Mouse (Mus musculus): ENCODE results near the gene Sema3c. TPM values are rescaled to one million over a fixed set of nuclear protein-coding genes. Genes with fewer than 3 reads are reported as not detected.
A peak's percentile ranks its signal among the peaks of the same experiment; 100 is the strongest.
"Not testable (repeated sequence)": the region's sequence is repeated elsewhere in the genome, so short reads cannot be mapped to it uniquely, and the experiment has no call there.

Sema3c gene
- 4.9 and 5.6 TPM in 2 replicates for polyA plus RNA-seq (2012; rRNA removed)

GRCm38 (mm10) chr5:17573694-17574380 is at the start of gene Sema3c:
Sema3c (plus strand) TSS chr5:17574281.
- DNase-seq, result peak; percentile 34
- TF ChIP-seq POLR2A (IDR thresholded peaks at IDR 0.05; ENCODE audit: low read depth, low read length), result no peak
- TF ChIP-seq CTCF (conservative IDR thresholded peaks at IDR 0.05; ENCODE audit: insufficient read depth, insufficient read length, low read depth, low read length), result no peak
- H3K4me1 ChIP-seq (ENCODE audit: control insufficient read depth, insufficient read depth, low read length), result no peaks in the 10 kb centered on the region; the same call in 1 of the 2 replicates
- WGBS, result under 1% methylated on average over 16 of the region's 16 CpGs
- H3K27ac ChIP-seq (ENCODE audit: insufficient read depth, low read depth, low read length), result peak within 1 kb of the TSS; percentile 84
- peak within 1 kb of the TSS; percentile 75 for H3K4me3 ChIP-seq (ENCODE audit: insufficient read depth, low read depth, low read length)
- H3K36me3 ChIP-seq (ENCODE audit: control insufficient read depth, insufficient read depth, low read length), result no peaks in the 10 kb centered on the region
- no peaks in the 10 kb centered on the region for H3K27me3 ChIP-seq (replicated peaks; ENCODE audit: control insufficient read depth, insufficient read depth, low read length)

DNA sequence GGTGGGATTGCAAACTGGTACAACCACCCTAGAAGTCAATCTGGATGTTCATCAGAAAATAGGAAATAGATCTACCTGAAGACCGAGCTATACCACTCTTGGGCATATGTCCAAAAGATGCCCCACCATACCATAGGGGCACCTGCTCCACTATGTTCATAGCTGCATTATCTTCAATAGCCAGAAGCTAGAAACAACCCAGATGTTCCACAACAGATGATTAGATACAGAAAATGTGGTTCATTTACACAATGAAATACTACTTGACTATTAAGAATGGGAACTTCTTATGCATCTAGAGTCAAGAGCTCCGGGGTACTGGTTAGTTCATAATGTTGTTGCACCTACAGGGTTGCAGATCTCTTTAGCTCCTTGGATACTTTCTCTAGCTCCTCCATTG is 42.9 kb upstream of the Sema3c start:
- 93% methylated on average over 2 of the region's 2 CpGs for WGBS
- not testable (repeated sequence) for H3K4me1 ChIP-seq (ENCODE audit: control insufficient read depth, insufficient read depth, low read length); H3K27ac ChIP-seq (ENCODE audit: insufficient read depth, low read depth, low read length); H3K36me3 ChIP-seq (ENCODE audit: control insufficient read depth, insufficient read depth, low read length); DNase-seq; H3K4me3 ChIP-seq (ENCODE audit: insufficient read depth, low read depth, low read length); H3K27me3 ChIP-seq (replicated peaks; ENCODE audit: control insufficient read depth, insufficient read depth, low read length)

- TF ChIP-seq POLR2A (IDR thresholded peaks at IDR 0.05; ENCODE audit: low read depth, low read length), result no peak
- 73% methylated on average over 4 of the region's 4 CpGs for WGBS
- DNase-seq, result no peak
- H3K4me3 ChIP-seq (ENCODE audit: insufficient read depth, low read depth, low read length), result no peak overlapping the region
- no peaks in the 10 kb centered on the region for H3K27me3 ChIP-seq (replicated peaks; ENCODE audit: control insufficient read depth, insufficient read depth, low read length)
- no peaks in the 10 kb centered on the region for H3K4me1 ChIP-seq (ENCODE audit: control insufficient read depth, insufficient read depth, low read length)
- H3K36me3 ChIP-seq (ENCODE audit: control insufficient read depth, insufficient read depth, low read length), result no peaks in the 10 kb centered on the region
- H3K27ac ChIP-seq (ENCODE audit: insufficient read depth, low read depth, low read length), result no peak overlapping the region
Measured at GRCm38 (mm10) chr5:17543141-17543540, 30.9 kb upstream of the Sema3c start.

GRCm38 (mm10) chr5:17544904-17545449 is 29.1 kb upstream of the Sema3c start:
- no peaks in the 10 kb centered on the region for H3K4me1 ChIP-seq (ENCODE audit: control insufficient read depth, insufficient read depth, low read length)
- H3K36me3 ChIP-seq (ENCODE audit: control insufficient read depth, insufficient read depth, low read length), result no peaks in the 10 kb centered on the region
- no peak for TF ChIP-seq CTCF (conservative IDR thresholded peaks at IDR 0.05; ENCODE audit: insufficient read depth, insufficient read length, low read depth, low read length)
- no peak for TF ChIP-seq POLR2A (IDR thresholded peaks at IDR 0.05; ENCODE audit: low read depth, low read length)
- no peak for DNase-seq
- no peaks in the 10 kb centered on the region for H3K27me3 ChIP-seq (replicated peaks; ENCODE audit: control insufficient read depth, insufficient read depth, low read length)
- H3K27ac ChIP-seq (ENCODE audit: insufficient read depth, low read depth, low read length), result no peak overlapping the region
- H3K4me3 ChIP-seq (ENCODE audit: insufficient read depth, low read depth, low read length), result no peak overlapping the region
- 87% methylated on average over 2 of the region's 2 CpGs for whole genome bisulfite sequencing

- H3K4me3 ChIP-seq (ENCODE audit: insufficient read depth, low read depth, low read length), result no peak overlapping the region
- no peak for DNase-seq
- 48% methylated on average over 3 of the region's 3 CpGs for WGBS
Measured at GRCm38 (mm10) chr5:17551693-17552092, 22.4 kb upstream of the Sema3c start.

GRCm38 (mm10) chr5:17556073-17556473 is 18.0 kb upstream of the Sema3c start:
- 10% methylated on average over 7 of the region's 7 CpGs for WGBS
- H3K4me3 ChIP-seq (ENCODE audit: insufficient read depth, low read depth, low read length), result peak overlapping the region; percentile 17; the same call in 1 of the 2 replicates

More at GRCm38 (mm10) chr5:17551693-17552092, 22.4 kb upstream of the Sema3c start:
- no peak overlapping the region for H3K27ac ChIP-seq (ENCODE audit: insufficient read depth, low read depth, low read length)
- TF ChIP-seq POLR2A (IDR thresholded peaks at IDR 0.05; ENCODE audit: low read depth, low read length) (no peak), CTCF (conservative IDR thresholded peaks at IDR 0.05; ENCODE audit: insufficient read depth, insufficient read length, low read depth, low read length) (no peak)
- no peaks in the 10 kb centered on the region for H3K27me3 ChIP-seq (replicated peaks; ENCODE audit: control insufficient read depth, insufficient read depth, low read length)
- H3K4me1 ChIP-seq (ENCODE audit: control insufficient read depth, insufficient read depth, low read length), result peaks cover 6% of the 10 kb centered on the region
- no peaks in the 10 kb centered on the region for H3K36me3 ChIP-seq (ENCODE audit: control insufficient read depth, insufficient read depth, low read length)

DNA sequence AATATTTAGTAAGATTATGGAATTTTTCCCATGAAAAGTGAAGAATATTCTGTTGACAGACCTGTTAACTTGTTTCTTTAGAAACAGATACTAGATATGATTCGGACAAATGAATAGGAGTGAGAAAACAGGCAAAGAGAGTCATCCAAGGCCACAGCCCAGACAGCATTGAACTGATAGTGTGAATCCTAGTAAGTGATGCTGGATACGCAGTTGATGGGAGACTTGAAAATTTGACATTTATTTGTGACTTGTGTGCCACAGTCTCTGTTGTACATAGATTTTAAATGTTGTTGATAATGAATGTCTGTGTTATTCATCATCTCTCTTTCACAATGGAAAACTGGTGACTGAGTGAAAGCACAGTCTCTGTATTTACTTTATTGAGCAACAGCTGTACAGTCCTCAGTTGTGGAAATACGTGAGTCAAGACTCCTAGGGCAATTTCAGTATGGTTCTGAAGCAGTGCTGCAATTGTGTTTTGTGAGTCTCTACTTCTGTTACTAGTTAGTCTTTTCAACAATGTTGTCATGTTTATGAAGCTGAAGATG is 17.3 kb upstream of the Sema3c start:
- Histone ChIP-seq H3K36me3 (ENCODE audit: control insufficient read depth, insufficient read depth, low read length) (no peaks in the 10 kb centered on the region), H3K27me3 (replicated peaks; ENCODE audit: control insufficient read depth, insufficient read depth, low read length) (no peaks in the 10 kb centered on the region), H3K4me3 (ENCODE audit: insufficient read depth, low read depth, low read length) (no peak overlapping the region), H3K27ac (ENCODE audit: insufficient read depth, low read depth, low read length) (no peak overlapping the region), H3K4me1 (ENCODE audit: control insufficient read depth, insufficient read depth, low read length) (peaks cover 6% of the 10 kb centered on the region)
- no peak for DNase-seq
- 90% methylated on average over 3 of the region's 3 CpGs for WGBS
- TF ChIP-seq POLR2A (IDR thresholded peaks at IDR 0.05; ENCODE audit: low read depth, low read length), result no peak
- TF ChIP-seq CTCF (conservative IDR thresholded peaks at IDR 0.05; ENCODE audit: insufficient read depth, insufficient read length, low read depth, low read length), result no peak

More at GRCm38 (mm10) chr5:17556073-17556473, 18.0 kb upstream of the Sema3c start:
- TF ChIP-seq POLR2A (IDR thresholded peaks at IDR 0.05; ENCODE audit: low read depth, low read length) (no peak), CTCF (conservative IDR thresholded peaks at IDR 0.05; ENCODE audit: insufficient read depth, insufficient read length, low read depth, low read length) (no peak)
- peak; percentile 47 for DNase-seq
- no peak overlapping the region for H3K27ac ChIP-seq (ENCODE audit: insufficient read depth, low read depth, low read length)
- no peaks in the 10 kb centered on the region for H3K27me3 ChIP-seq (replicated peaks; ENCODE audit: control insufficient read depth, insufficient read depth, low read length)
- no peaks in the 10 kb centered on the region for H3K36me3 ChIP-seq (ENCODE audit: control insufficient read depth, insufficient read depth, low read length)
- peaks cover 6% of the 10 kb centered on the region for H3K4me1 ChIP-seq (ENCODE audit: control insufficient read depth, insufficient read depth, low read length)
